Mouse (Mus musculus): ENCODE data around the gene Acaca. TPM values are rescaled to one million over a fixed set of nuclear protein-coding genes. Genes with fewer than 3 reads are reported as not detected.

The Acaca gene
- total RNA-seq (2021): 10 to 100 TPM; 13.6 to 26.1 TPM

GRCm38 (mm10) chr11:84128943-84129798, at the start of gene Acaca, which contains the start of gene Tada2a:
TSS of gene Acaca (plus strand) at chr11:84129672.
TSS of gene Tada2a (minus strand) at chr11:84129600.
- peak; percentile 85 to 86 for DNase-seq
- intact Hi-C loops (cut with DNase I): loop anchor here (2.0 kb wide), 1 partner anchor 60 kb away; the partner anchor contains the start of gene Dusp14

GRCm38 (mm10) chr11:84079887-84080286, 49.6 kb upstream of the Acaca start:
- no peak for DNase-seq
- intact Hi-C loops (cut with DNase I): no loop called here

- intact Hi-C loops (cut with DNase I): no loop called here
- no peak for DNase-seq
Observed at GRCm38 (mm10) chr11:84080327-84080726, 49.1 kb upstream of the Acaca start.

- no peak for DNase-seq
- intact Hi-C loops (cut with DNase I): no loop called here
Observed at GRCm38 (mm10) chr11:84081901-84082300, 47.6 kb upstream of the Acaca start.

- no peak for DNase-seq
- intact Hi-C loops (cut with DNase I): no loop called here
Observed at GRCm38 (mm10) chr11:84090572-84090971, 38.9 kb upstream of the Acaca start.

GRCm38 (mm10) chr11:84095084-84095483, 34.4 kb upstream of the Acaca start:
- intact Hi-C loops (cut with DNase I): no loop called here
- no peak for DNase-seq

- intact Hi-C loops (cut with DNase I): no loop called here
- DNase-seq: no peak
Observed at GRCm38 (mm10) chr11:84097251-84097998, 32.0 kb upstream of the Acaca start.

- intact Hi-C loops (cut with DNase I): no loop called here
- no peak for DNase-seq
Observed at GRCm38 (mm10) chr11:84101182-84101581, 28.3 kb upstream of the Acaca start.

GRCm38 (mm10) chr11:84104036-84104435, 25.4 kb upstream of the Acaca start:
- intact Hi-C loops (cut with DNase I): no loop called here
- no peak for DNase-seq

- intact Hi-C loops (cut with DNase I): no loop called here
- no peak for DNase-seq
Observed at GRCm38 (mm10) chr11:84107137-84107536, 22.3 kb upstream of the Acaca start.

- no peak for DNase-seq
- intact Hi-C loops (cut with DNase I): no loop called here
Observed at GRCm38 (mm10) chr11:84113623-84114022, 15.8 kb upstream of the Acaca start.

GRCm38 (mm10) chr11:84115646-84116045, 13.8 kb upstream of the Acaca start:
- DNase-seq: peak; percentile 33 to 35
- intact Hi-C loops (cut with DNase I): no loop called here

- no peak for DNase-seq
- intact Hi-C loops (cut with DNase I): no loop called here
Observed at GRCm38 (mm10) chr11:84116221-84116620, 13.3 kb upstream of the Acaca start.

- intact Hi-C loops (cut with DNase I): no loop called here
Observed at GRCm38 (mm10) chr11:84117431-84117830, 12.0 kb upstream of the Acaca start.

GRCm38 (mm10) chr11:84121051-84121956, 8.2 kb upstream of the Acaca start:
- intact Hi-C loops (cut with DNase I): no loop called here
- no peak for DNase-seq

More at GRCm38 (mm10) chr11:84117431-84117830, 12.0 kb upstream of the Acaca start:
- DNase-seq: no peak

GRCm38 (mm10) chr11:84127977-84128376, 1.5 kb upstream of the Acaca start:
- intact Hi-C loops (cut with DNase I): loop anchor here (2.0 kb wide), 1 partner anchor 59 kb away; the partner anchor contains the start of gene Dusp14
- no peak for DNase-seq

GRCm38 (mm10) chr11:84129799-84130185, 320 bp downstream of the Acaca start:
- intact Hi-C loops (cut with DNase I): loop anchor here (2.0 kb wide), 1 partner anchor 61 kb away; the partner anchor contains the start of gene Dusp14
- no peak for DNase-seq

- intact Hi-C loops (cut with DNase I): no loop called here
- no peak for DNase-seq
Observed at GRCm38 (mm10) chr11:84134331-84134860, 4.9 kb downstream of the Acaca start.

- DNase-seq: no peak
- intact Hi-C loops (cut with DNase I): no loop called here
Observed at GRCm38 (mm10) chr11:84136453-84136852, 7.0 kb downstream of the Acaca start.

GRCm38 (mm10) chr11:84141752-84142151, 12.3 kb downstream of the Acaca start:
- DNase-seq: peak; percentile 5 to 56
- intact Hi-C loops (cut with DNase I): no loop called here

All from heart, postnatal 36 days (tissue).